Mouse (Mus musculus): Measurements from ENCODE around the gene Arfgef2. TPM values are rescaled to one million over a fixed set of nuclear protein-coding genes. Genes with fewer than 3 reads are reported as not detected.

The Arfgef2 gene
- total RNA-seq, 2 experiments from 2014 or later, result 22.4 to 24.8 TPM

GRCm38 (mm10) chr2:166855771-166856170 lies 50.4 kb downstream of the Arfgef2 start:
- no peak for DNase-seq (ENCODE audit: low spot score in 2 of 2)

- no peak for DNase-seq (ENCODE audit: low spot score in 2 of 2)
Observed at GRCm38 (mm10) chr2:166856366-166856765, 51.0 kb downstream of the Arfgef2 start.

- DNase-seq (ENCODE audit: low spot score in 2 of 2), result no peak
Observed at GRCm38 (mm10) chr2:166857118-166857517, 51.7 kb downstream of the Arfgef2 start.

- DNase-seq (ENCODE audit: low spot score in 2 of 2), result no peak
Observed at GRCm38 (mm10) chr2:166859214-166859613, 53.8 kb downstream of the Arfgef2 start.

GRCm38 (mm10) chr2:166862505-166862904 lies 57.1 kb downstream of the Arfgef2 start:
- DNase-seq (ENCODE audit: low spot score in 2 of 2), result no peak

GRCm38 (mm10) chr2:166865476-166865875 lies 60.1 kb downstream of the Arfgef2 start:
- no peak for DNase-seq (ENCODE audit: low spot score in 2 of 2)

- DNase-seq (ENCODE audit: low spot score in 2 of 2), result no peak
Observed at GRCm38 (mm10) chr2:166870271-166870865, 65.0 kb downstream of the Arfgef2 start.

GRCm38 (mm10) chr2:166870899-166871298 lies 65.5 kb downstream of the Arfgef2 start:
- DNase-seq (ENCODE audit: low spot score in 2 of 2), result no peak

- no peak for DNase-seq (ENCODE audit: low spot score in 2 of 2)
Observed at GRCm38 (mm10) chr2:166874675-166875280, 69.4 kb downstream of the Arfgef2 start.

- no peak for DNase-seq (ENCODE audit: low spot score in 2 of 2)
Observed at GRCm38 (mm10) chr2:166875561-166875960, 70.2 kb downstream of the Arfgef2 start.

GRCm38 (mm10) chr2:166876331-166876730 lies 70.9 kb downstream of the Arfgef2 start:
- DNase-seq (ENCODE audit: low spot score in 2 of 2), result no peak

GRCm38 (mm10) chr2:166885066-166885465 lies 79.7 kb downstream of the Arfgef2 start:
- DNase-seq (ENCODE audit: low spot score in 2 of 2), result peak in 1 of 2 experiments; percentile 33

- DNase-seq (ENCODE audit: low spot score in 2 of 2), result no peak
Observed at GRCm38 (mm10) chr2:166885619-166886018, 80.2 kb downstream of the Arfgef2 start.

- no peak for DNase-seq (ENCODE audit: low spot score in 2 of 2)
Observed at GRCm38 (mm10) chr2:166886231-166886630, 80.8 kb downstream of the Arfgef2 start.

- peak in 1 of 2 experiments; percentile 26 for DNase-seq (ENCODE audit: low spot score in 2 of 2)
Observed at GRCm38 (mm10) chr2:166887816-166888215, 82.4 kb downstream of the Arfgef2 start.

GRCm38 (mm10) chr2:166891366-166891880 lies 86.0 kb downstream of the Arfgef2 start:
- no peak for DNase-seq (ENCODE audit: low spot score in 2 of 2)

- no peak for DNase-seq (ENCODE audit: low spot score in 2 of 2)
Observed at GRCm38 (mm10) chr2:166892158-166892680, 86.8 kb downstream of the Arfgef2 start.

GRCm38 (mm10) chr2:166893036-166893435 lies 87.6 kb downstream of the Arfgef2 start:
- no peak for DNase-seq (ENCODE audit: low spot score in 2 of 2)

- DNase-seq (ENCODE audit: low spot score in 2 of 2), result no peak
Observed at GRCm38 (mm10) chr2:166896368-166896767, 91.0 kb downstream of the Arfgef2 start.

- DNase-seq (ENCODE audit: low spot score in 2 of 2), result no peak
Observed at GRCm38 (mm10) chr2:166896974-166897373, 91.6 kb downstream of the Arfgef2 start.

GRCm38 (mm10) chr2:166899161-166899560 lies 93.8 kb downstream of the Arfgef2 start:
- DNase-seq (ENCODE audit: low spot score in 2 of 2), result no peak

GRCm38 (mm10) chr2:166899746-166900145 lies 94.4 kb downstream of the Arfgef2 start:
- DNase-seq (ENCODE audit: low spot score in 2 of 2), result no peak
